Mouse (Mus musculus): ENCODE measurements around the gene Hoxd10. TPM values are rescaled to one million over a fixed set of nuclear protein-coding genes. Genes with fewer than 3 reads are reported as not detected.
A peak's percentile ranks its signal among the peaks of the same experiment; 100 is the strongest.

The Hoxd10 gene
- polyA plus RNA-seq, 1 experiment from 2014 or later: 33.5 TPM

DNA sequence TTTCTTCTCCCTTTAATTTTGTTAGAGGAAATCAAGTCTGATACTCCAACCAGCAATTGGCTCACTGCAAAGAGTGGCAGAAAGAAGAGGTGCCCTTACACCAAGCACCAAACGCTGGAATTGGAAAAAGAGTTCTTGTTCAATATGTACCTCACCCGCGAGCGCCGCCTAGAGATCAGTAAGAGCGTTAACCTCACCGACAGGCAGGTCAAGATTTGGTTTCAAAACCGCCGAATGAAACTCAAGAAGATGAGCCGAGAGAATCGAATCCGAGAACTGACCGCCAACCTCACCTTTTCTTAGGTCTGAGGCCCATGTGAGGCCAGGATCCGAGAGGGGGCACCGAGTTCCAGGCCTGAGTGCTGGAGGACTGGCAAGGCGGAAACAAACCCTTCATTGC is 2.3 kb downstream of the Hoxd10 start:
- Histone ChIP-seq H3K27ac (ENCODE audit: low read length) (peak overlapping the region; percentile 98), H3K9me3 (ENCODE audit: low read length) (no peaks in the 10 kb centered on the region), H3K9ac (replicated peaks; ENCODE audit: low read length) (peak overlapping the region; percentile 92), H3K36me3 (ENCODE audit: insufficient read depth, low read length) (no peaks in the 10 kb centered on the region; the same call in 1 of the 2 replicates), H3K27me3 (ENCODE audit: insufficient read depth, low read length) (no peaks in the 10 kb centered on the region), H3K4me2 (replicated peaks; ENCODE audit: low read depth, low read length) (peak overlapping the region; percentile 80), H3K4me3 (ENCODE audit: low read length) (peak overlapping the region; percentile 82), H3K4me1 (ENCODE audit: insufficient read depth, low read length) (peaks cover 39% of the 10 kb centered on the region)
- ATAC-seq (ENCODE audit: low FRiP score, low TSS enrichment): no peak
- 5% methylated on average over 16 of the region's 16 CpGs for WGBS

DNA sequence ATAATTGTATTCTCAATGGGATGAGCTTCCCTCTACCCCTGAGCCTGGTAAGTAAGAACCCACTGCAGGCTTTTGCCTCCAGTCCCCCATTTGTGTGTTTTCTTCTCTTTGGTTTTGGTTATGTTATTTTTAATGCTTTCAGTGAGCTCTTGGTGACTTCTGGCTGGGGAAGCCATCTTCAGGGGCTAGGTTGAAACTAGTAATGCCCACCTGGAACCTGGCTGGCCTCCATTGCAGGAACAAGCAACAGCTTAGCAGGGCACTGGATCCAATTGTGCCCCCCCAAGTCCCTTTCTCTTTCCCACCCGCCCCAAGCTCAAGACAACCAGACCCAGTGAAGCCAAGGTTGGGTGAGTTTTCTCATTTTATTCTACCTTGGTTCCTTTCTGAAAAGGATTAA is 3.7 kb downstream of the Hoxd10 start:
- H3K4me2 ChIP-seq (replicated peaks; ENCODE audit: low read depth, low read length): peak overlapping the region; percentile 80
- ATAC-seq (ENCODE audit: low FRiP score, low TSS enrichment): no peak
- H3K27me3 ChIP-seq (ENCODE audit: insufficient read depth, low read length): no peaks in the 10 kb centered on the region
- H3K9ac ChIP-seq (replicated peaks; ENCODE audit: low read length): peak overlapping the region; percentile 99
- peaks cover 46% of the 10 kb centered on the region for H3K4me1 ChIP-seq (ENCODE audit: insufficient read depth, low read length)
- WGBS: 41% methylated on average over 1 of the region's 1 CpGs
- no peaks in the 10 kb centered on the region for H3K9me3 ChIP-seq (ENCODE audit: low read length)
- peak overlapping the region; percentile 99; the same call in 1 of the 2 replicates for H3K27ac ChIP-seq (ENCODE audit: low read length)
- H3K36me3 ChIP-seq (ENCODE audit: insufficient read depth, low read length): no peaks in the 10 kb centered on the region; the same call in 1 of the 2 replicates
- peak overlapping the region; percentile 82 for H3K4me3 ChIP-seq (ENCODE audit: low read length)

DNA sequence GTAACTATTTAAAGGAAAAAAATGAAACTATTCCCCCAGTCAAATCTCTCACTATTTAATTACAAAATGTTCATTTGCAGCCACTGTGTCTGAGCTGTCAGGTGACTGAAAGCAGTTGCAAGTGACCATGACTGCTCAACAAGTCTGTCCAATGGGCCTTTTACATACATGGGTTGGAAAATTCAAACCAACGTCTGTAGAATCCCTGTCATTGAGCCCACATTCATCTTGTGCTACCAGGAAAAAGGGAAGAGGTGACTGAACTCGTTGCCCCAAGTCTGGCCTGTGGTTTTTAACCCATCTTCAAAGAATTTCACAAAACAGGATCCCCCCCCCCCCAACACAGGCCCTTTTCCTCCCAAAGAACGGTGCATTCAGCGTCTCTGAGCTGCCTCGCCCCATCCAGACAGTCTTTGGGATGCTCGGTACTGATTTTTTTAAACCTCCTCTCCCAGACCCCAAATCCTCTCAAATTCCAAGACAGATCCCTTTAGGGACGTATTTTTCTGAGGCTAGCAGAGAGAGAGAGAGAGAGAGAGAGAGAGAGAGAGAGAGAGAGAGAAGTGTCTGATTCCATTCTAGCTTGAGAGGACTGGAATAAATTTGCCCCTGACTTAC is 4.2 kb downstream of the Hoxd10 start:
- H3K4me1 ChIP-seq (ENCODE audit: insufficient read depth, low read length): peaks cover 50% of the 10 kb centered on the region
- H3K4me2 ChIP-seq (replicated peaks; ENCODE audit: low read depth, low read length): peak overlapping the region; percentile 80
- no peaks in the 10 kb centered on the region for H3K27me3 ChIP-seq (ENCODE audit: insufficient read depth, low read length)
- peak overlapping the region; percentile 99 for H3K9ac ChIP-seq (replicated peaks; ENCODE audit: low read length)
- H3K36me3 ChIP-seq (ENCODE audit: insufficient read depth, low read length): no peaks in the 10 kb centered on the region; the same call in 1 of the 2 replicates
- peak overlapping the region; percentile 82 for H3K4me3 ChIP-seq (ENCODE audit: low read length)
- 27% methylated on average over 7 of the region's 7 CpGs for WGBS
- peak overlapping the region; percentile 99 for H3K27ac ChIP-seq (ENCODE audit: low read length)
- no peaks in the 10 kb centered on the region for H3K9me3 ChIP-seq (ENCODE audit: low read length)
- no peak for ATAC-seq (ENCODE audit: low FRiP score, low TSS enrichment)

DNA sequence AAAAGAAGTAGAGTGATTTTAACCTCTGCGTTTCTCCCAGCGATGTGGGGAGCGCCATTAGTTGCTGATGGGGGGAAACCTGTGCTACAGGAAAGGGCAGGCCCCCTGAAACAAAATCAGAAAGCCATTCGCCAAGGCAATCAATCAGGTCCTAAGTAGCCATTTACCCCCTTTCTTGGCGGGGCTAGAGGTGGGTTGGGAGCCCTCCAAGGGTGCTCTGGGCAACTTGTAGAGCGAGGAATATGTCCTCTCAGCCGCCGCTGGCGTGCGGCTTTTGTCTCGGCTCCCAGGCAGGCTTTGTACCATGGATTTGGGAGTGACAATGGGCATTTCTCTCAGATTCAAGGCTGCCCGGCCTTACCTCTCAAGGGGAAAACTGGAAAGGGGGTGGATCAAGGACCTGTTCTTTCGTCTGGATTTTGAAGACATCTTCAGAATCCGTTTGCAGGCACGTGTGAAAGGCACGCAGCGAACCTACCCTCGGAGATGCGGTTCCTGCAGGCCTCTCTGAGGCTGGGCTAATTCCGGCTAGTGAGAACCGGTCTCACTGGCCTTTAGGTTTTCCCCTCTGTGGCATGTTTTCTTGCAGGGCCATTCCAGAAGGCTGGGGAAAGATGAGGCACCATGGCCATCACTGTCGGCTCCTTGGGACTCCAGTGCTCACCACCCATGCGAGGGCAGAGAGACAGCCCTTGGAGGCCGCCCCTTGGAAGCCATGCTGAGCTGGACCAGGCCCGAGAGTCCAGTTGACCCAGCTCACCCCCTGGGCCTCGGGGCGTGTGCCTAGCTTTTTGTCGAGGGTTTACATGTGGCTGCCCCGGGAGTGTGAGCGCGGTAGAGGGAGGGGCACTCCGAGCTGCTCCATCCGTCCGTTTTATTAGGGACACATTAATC is 5.0 kb downstream of the Hoxd10 start:
- Histone ChIP-seq H3K4me2 (replicated peaks; ENCODE audit: low read depth, low read length) (peak overlapping the region; percentile 80), H3K9ac (replicated peaks; ENCODE audit: low read length) (peak overlapping the region; percentile 99)
- WGBS: 10% methylated on average over 34 of the region's 34 CpGs

DNA sequence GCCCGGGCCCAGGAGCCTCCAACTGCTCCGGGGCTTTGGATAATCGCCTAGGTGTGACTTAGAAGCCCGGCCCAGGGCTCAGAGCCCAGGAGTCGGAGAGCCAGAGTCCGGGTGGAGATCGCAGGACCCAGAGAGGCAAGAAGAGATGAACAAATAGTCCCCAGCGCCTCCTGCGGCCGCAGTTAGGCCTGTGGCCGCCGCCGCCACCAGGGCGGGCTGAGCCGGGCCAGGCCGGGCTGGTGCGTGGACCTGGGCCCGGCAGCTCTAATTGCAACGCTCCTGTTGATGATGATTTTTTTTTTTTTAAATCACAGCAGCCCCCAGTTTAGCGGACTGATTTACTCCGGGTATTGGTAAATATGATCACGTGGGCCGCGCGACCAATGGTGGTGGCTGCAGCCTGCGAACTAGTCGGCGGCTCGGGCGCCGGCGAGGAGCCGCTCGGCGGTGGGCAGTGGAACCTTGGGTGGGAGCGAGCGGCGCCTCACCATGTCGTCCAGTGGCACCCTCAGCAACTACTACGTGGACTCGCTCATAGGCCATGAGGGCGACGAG is 5.9 kb downstream of the Hoxd10 start, which contains the start of gene Hoxd9:
Gene Hoxd9, plus strand, starts transcription at position 161 of the 555 bp plus-strand sequence.
- Histone ChIP-seq H3K36me3 (ENCODE audit: insufficient read depth, low read length) (no peaks in the 10 kb centered on the region; the same call in 1 of the 2 replicates), H3K4me2 (replicated peaks; ENCODE audit: low read depth, low read length) (peak within 1 kb of the TSS; percentile 80), H3K9ac (replicated peaks; ENCODE audit: low read length) (peak within 1 kb of the TSS; percentile 99), H3K4me1 (ENCODE audit: insufficient read depth, low read length) (peaks cover 47% of the 10 kb centered on the region), H3K27me3 (ENCODE audit: insufficient read depth, low read length) (no peaks in the 10 kb centered on the region), H3K27ac (ENCODE audit: low read length) (peak within 1 kb of the TSS; percentile 99), H3K9me3 (ENCODE audit: low read length) (no peaks in the 10 kb centered on the region), H3K4me3 (ENCODE audit: low read length) (peak within 1 kb of the TSS; percentile 82)
- WGBS: under 1% methylated on average over 43 of the region's 43 CpGs
- peak; percentile 64 for ATAC-seq (ENCODE audit: low FRiP score, low TSS enrichment)

More for the DNA sequence above, 5.0 kb downstream of the Hoxd10 start:
- Histone ChIP-seq H3K27me3 (ENCODE audit: insufficient read depth, low read length) (no peaks in the 10 kb centered on the region), H3K36me3 (ENCODE audit: insufficient read depth, low read length) (no peaks in the 10 kb centered on the region; the same call in 1 of the 2 replicates), H3K4me1 (ENCODE audit: insufficient read depth, low read length) (peaks cover 51% of the 10 kb centered on the region), H3K4me3 (ENCODE audit: low read length) (peak overlapping the region; percentile 82), H3K27ac (ENCODE audit: low read length) (peak overlapping the region; percentile 99), H3K9me3 (ENCODE audit: low read length) (no peaks in the 10 kb centered on the region)
- peak; percentile 41 for ATAC-seq (ENCODE audit: low FRiP score, low TSS enrichment)

DNA sequence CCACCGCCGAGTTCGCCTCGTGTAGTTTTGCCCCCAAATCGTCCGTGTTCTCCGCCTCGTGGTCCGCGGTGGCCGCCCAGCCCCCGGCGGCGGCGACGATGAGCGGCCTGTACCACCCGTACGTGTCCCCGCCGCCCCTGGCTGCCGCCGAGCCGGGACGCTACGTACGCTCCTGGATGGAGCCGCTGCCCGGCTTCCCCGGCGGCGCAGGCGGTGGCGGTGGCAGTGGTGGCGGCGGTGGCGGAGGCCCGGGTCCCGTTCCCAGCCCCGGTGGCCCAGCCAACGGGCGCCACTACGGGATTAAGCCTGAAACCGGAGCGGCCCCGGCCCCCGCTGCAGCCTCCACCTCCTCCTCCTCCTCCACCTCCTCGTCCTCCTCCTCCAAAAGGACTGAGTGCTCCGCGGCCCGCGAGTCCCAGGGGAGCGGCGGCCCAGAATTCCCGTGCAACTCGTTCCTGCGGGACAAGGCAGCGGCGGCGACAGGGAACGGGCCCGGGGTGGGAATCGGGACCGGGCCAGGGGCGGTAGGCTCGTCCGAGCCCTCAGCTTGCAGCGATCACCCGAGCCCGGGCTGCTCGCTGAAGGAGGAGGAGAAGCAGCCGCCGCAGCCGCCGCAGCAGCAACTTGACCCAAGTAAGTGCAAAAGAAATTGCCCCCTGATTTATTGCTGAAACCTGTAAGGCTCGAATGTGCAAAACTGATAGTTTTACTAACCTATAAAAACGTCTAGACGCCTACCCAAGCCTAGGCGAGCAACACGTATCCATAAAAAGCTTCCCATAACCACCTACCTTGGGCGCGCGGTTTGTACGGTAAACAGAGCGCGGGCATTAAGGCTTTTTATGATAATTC is 6.7 kb downstream of the Hoxd10 start:
- peak overlapping the region; percentile 99 for H3K9ac ChIP-seq (replicated peaks; ENCODE audit: low read length)

DNA sequence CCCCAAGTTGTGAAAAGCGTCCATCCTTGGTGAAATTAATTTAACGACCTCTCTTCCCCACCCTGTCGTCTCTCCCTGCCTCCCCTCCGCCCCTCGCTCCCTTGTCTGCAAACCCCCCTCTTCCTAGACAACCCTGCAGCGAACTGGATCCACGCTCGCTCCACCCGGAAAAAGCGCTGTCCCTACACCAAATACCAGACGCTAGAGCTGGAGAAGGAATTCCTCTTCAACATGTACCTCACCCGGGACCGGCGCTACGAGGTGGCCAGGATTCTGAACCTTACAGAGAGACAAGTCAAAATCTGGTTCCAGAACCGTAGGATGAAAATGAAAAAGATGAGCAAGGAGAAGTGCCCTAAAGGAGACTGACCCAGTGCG is 7.3 kb downstream of the Hoxd10 start:
- H3K4me1 ChIP-seq (ENCODE audit: insufficient read depth, low read length): peaks cover 50% of the 10 kb centered on the region
- peak overlapping the region; percentile 99 for H3K9ac ChIP-seq (replicated peaks; ENCODE audit: low read length)
- no peaks in the 10 kb centered on the region for H3K36me3 ChIP-seq (ENCODE audit: insufficient read depth, low read length)
- peak overlapping the region; percentile 80 for H3K4me2 ChIP-seq (replicated peaks; ENCODE audit: low read depth, low read length)
- no peak for ATAC-seq (ENCODE audit: low FRiP score, low TSS enrichment)
- peak overlapping the region; percentile 99 for H3K27ac ChIP-seq (ENCODE audit: low read length)
- H3K9me3 ChIP-seq (ENCODE audit: low read length): no peaks in the 10 kb centered on the region
- WGBS: 2% methylated on average over 17 of the region's 17 CpGs
- H3K27me3 ChIP-seq (ENCODE audit: insufficient read depth, low read length): no peaks in the 10 kb centered on the region
- H3K4me3 ChIP-seq (ENCODE audit: low read length): peak overlapping the region; percentile 82

More for the DNA sequence above, 6.7 kb downstream of the Hoxd10 start:
- WGBS: under 1% methylated on average over 63 of the region's 86 CpGs
- Histone ChIP-seq H3K4me1 (ENCODE audit: insufficient read depth, low read length) (peaks cover 47% of the 10 kb centered on the region), H3K27ac (ENCODE audit: low read length) (peak overlapping the region; percentile 99), H3K9me3 (ENCODE audit: low read length) (no peaks in the 10 kb centered on the region), H3K27me3 (ENCODE audit: insufficient read depth, low read length) (no peaks in the 10 kb centered on the region), H3K4me3 (ENCODE audit: low read length) (peak overlapping the region; percentile 82), H3K4me2 (replicated peaks; ENCODE audit: low read depth, low read length) (peak overlapping the region; percentile 80), H3K36me3 (ENCODE audit: insufficient read depth, low read length) (no peaks in the 10 kb centered on the region)
- peak; percentile 18 for ATAC-seq (ENCODE audit: low FRiP score, low TSS enrichment)

DNA sequence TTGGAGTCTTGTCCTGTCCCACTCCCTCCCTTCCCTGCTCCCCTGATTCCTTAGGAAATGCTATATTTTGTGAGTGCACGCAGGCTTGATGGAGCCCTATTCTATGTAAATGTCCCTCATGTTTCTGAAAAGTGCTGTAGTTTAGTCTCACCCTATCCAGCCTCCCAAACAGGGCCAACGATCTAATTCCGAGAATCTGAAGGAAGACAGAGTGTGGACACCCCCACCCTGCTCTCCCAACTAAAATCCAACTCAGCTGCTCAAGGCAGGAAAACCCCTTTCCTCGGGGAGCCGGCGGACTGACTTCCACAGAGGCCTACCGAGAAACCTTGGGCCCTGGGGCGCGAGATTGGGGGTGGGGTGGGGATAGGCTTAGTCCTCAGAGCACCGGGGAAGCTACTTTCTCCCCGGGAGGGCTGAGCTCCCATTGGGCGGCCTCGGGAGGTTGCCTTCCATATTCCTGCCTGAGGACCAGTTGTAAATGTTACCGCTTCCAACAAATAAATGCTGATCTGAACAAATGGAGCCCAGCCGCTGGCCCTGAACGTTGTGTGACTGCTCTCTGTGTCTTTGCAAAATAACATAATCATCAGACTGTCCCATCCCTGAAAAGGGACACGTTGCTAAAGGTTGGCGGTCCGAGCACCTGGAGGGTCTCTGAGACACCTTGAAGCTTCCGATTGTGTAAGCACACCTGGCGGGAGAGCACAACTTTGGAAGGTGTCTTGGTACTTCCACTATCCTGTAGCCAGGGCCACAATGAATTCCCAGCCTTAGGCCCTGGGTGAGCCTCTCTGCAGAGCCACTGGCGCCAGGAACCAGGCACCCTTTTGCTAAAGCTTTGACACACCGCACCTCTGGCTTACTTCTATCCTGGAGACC is 8.2 kb downstream of the Hoxd10 start:
- WGBS: 11% methylated on average over 23 of the region's 23 CpGs
- peak overlapping the region; percentile 82 for H3K4me3 ChIP-seq (ENCODE audit: low read length)
- H3K27ac ChIP-seq (ENCODE audit: low read length): peak overlapping the region; percentile 99
- H3K27me3 ChIP-seq (ENCODE audit: insufficient read depth, low read length): no peaks in the 10 kb centered on the region
- H3K9ac ChIP-seq (replicated peaks; ENCODE audit: low read length): peak overlapping the region; percentile 99
- ATAC-seq (ENCODE audit: low FRiP score, low TSS enrichment): no peak
- peak overlapping the region; percentile 80 for H3K4me2 ChIP-seq (replicated peaks; ENCODE audit: low read depth, low read length)
- no peaks in the 10 kb centered on the region for H3K36me3 ChIP-seq (ENCODE audit: insufficient read depth, low read length)
- H3K9me3 ChIP-seq (ENCODE audit: low read length): no peaks in the 10 kb centered on the region
- H3K4me1 ChIP-seq (ENCODE audit: insufficient read depth, low read length): peaks cover 49% of the 10 kb centered on the region
